Mouse (Mus musculus) thymus, postnatal 14 days (tissue): ENCODE data around the gene Sox1.

Source experiments
- DNase-seq: peaks from one replicate; pipeline ENCODE4 v3.0.0; 2021

Gene Sox1

DNA sequence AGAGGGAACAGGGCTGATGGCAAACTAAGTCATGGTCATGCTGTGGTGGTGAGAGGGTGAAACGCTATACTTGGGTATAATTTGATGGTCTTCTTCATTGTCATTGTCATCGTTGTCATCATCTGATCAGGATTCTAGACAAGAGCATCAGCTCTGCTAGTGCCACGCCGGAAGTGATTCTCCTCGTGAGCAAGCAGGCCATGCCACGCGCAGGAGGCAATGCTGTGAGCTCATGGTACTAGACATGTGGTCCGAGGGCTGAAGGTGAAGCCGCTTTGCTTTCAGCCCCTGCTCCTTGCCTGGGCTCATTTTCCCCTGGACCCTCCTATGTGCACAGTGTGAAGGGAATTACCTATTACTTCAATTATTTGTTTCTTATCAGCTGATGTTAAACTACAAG lies 32.3 kb downstream of the Sox1 start:
- DNase-seq: no peak

DNA sequence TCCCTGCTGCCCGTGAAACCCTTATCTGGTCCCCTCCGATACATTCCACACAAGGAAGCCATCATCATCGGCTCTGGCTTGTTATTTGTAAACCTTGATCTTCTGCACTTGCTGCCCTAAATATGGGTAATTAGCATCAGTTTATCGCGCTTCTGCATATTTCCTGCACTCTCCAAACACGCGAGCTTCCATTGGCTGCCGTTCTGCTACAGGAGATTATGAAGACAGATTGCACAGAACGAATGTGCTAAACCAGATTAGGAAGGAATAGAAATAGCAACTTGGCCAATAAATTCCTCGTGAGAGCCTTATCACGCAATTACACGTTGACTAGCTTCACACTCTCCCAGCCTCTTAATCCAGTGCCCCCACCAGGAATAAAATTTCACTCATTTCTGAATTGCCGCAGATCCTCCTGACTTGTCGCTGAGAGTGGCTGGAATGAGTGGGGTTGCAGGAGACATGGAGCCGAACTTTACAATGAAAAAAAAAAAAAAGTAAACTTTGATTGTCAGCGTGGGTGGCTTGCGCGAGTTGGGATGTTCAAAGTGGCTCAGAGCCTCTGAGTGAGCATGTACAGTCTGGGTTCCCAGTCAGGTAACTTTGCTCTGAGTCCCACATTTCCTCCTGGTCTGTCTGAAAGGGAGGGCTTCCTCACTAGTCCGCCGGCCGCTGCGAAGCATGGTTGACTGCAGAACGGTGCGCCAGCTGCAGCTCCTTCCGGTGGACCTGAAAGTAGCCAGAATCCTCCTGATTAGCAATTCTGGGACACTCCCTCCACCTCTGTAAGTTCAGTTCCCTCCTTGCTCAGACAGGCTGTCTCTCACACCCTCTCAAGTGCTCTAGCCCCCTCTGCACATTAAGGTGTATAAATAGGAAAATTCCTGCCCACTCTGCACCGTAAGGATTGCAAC lies 33.0 kb downstream of the Sox1 start:
- DNase-seq: no peak

DNA sequence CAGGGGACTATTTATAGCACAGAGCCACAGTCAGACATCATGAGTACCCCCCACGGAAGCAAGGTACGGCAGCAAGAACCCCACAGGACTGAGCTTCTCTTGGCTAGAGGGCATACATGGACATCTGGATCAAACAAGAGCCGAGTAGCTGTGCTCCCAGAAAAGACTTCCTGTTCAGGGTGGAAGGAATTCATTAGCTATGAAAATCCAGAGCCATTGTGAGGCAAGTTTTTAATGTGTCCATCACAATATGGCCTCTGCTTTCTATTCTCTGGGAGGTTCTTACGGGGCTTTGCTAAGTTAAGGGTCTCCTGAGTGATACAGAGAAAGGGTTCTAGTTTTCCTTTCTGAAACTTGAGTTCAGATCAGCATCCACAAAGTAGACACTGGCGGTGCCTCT lies 33.8 kb downstream of the Sox1 start:
- DNase-seq: no peak

DNA sequence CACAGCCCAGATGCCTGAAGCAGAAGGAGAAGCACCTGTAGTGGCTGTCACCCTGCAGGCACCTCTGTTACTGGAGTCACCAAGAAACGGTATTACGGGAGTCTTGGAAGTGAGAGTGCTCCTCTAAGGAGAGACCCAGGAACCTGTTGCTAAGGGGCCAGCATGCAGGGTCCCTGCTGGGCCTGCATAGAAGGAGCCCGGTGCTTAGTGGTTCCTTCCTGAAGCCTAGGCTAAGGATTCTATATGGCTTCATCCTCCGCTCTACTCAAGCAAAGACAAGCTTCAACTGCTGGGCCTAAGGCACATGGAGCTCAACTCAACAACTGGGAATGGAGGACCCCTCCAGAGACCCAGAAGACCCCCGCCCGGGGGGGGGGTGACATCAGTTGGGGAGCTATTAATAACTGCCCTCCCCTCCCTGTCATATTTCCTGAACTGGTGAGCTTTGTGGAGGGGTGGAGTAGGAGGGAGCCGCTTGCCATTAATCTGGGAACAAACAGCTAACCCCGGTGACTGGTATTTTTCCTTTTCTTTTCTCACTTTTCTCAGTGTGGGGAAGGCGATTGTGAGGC lies 34.6 kb downstream of the Sox1 start:
- DNase-seq: no peak

DNA sequence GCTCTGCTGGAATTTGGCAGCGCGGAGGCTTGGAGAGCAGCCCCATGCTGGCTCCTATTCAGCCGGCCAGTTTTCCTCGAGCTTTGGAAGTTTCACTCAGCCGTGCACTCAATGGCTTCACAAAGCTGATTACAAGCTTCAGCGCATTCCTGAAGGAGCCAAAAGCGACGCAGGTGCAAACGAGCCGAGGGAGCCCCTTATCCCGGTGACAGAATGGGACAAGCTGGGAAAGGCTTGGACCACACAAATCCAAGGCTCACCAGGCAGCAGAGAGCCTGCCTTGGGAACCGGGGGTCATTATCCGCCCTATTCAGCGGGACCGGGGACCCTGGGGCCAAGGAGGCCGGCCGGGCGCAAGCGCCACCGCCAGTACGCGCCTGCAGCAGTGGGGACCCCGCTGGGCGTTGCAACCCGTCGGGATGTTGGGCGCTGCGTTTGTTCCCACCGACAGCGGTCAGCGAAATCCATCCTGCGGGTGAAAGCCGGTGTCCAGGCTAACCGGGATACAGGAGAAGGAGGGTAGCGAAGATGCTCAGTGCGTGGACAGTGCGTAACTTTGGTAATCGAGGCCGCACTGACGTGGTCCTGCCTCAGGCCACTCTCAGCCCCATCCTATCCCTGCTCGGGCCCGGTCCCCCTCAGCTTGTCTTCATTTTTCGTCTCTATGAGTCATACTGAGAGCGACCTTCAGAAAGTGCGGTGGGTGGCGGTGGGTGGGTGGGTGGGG lies 35.2 kb downstream of the Sox1 start:
- no peak for DNase-seq

DNA sequence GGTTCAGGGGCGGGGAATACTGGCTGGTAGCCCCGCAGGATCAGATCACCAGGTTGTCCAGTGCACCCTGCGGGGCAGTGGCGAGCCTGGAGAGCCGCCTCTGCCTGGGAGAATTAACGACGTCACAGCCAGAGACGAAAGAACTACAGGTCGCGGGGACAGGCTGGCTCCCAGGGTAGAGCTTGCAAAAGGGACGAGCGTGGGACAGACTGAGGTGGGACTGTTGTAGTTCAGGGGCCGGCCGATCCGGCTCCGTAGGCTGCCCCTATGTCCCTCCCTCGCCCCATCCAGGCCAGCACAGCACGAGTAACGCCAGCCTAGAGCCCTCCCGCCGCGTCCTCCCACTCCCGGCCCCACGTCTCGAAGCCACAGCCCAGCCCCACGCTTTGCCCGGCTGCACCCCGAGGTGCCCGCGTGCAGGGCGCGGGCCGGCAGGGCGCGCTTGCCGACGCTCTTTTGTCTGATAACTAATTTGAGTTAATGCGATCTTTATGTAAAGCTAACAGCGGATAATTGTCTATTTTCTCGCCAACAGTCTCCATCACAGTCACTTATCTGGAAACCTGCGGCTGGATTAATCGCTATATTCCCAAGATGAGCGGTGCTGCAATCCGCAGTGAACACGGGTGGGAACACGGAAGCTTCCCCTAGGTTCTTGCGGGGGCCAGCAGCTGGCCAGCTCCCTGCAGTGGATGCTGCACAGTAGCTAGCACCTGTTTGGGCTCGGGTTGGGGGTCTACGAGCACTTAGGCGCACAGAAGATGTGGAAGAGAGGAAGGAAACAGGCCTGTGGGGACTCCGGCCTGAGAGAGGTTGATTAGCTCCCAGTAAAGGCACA lies 36.0 kb downstream of the Sox1 start:
- no peak for DNase-seq

DNA sequence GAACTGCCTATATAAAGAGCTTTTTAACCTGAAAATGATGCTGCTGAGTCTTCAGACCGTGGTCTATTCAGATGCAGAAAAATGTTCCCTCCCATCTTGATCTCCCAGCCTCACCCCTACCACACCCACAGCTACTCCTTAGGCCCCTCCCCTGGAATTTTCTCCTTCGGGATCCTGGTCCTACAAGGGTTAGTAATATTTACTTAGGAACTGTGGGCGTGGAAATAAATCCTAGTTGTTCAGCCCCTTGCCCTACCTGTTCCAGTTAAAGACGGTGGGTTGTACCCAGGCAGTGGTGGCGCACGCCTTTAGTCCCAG lies 36.6 kb downstream of the Sox1 start:
- no peak for DNase-seq

DNA sequence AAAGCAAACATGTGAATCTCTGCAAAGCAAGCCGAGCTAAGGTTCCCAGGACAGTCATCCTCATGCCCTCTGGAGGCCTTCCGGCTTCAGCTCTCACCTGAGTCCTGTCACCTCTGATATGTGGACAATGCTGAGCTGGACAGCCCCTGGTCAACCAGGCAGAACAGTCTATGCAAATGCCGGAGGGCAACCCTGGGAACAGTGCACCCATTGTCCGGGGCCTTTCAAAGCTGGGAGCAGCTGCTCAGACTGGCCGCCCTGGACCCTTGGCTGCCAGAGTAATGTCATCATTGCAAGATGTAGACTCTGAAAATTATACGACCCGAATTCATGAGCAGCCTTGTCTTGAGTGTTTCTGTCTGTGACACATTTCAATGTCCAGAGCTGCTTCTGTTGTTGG lies 37.5 kb downstream of the Sox1 start:
- no peak for DNase-seq

DNA sequence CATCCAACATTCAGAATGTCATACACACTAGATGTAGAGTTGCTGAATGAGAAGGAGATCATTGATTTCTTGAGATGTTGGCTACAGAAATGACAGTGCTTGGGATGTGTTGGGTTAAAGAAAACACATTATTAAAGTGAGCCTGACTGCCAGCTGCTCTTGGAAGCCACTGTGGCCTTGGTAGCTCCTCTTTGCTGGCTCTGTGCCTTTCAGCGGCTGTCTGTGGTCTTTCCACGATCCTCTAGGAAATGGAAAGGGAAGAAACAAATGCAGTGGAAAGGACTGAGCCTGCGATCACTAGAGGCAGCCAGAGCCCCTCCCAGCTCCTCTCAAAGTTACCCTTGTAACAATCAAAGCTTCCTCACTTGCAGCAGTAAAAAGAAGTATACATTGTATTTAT lies 39.7 kb downstream of the Sox1 start:
- DNase-seq: no peak

DNA sequence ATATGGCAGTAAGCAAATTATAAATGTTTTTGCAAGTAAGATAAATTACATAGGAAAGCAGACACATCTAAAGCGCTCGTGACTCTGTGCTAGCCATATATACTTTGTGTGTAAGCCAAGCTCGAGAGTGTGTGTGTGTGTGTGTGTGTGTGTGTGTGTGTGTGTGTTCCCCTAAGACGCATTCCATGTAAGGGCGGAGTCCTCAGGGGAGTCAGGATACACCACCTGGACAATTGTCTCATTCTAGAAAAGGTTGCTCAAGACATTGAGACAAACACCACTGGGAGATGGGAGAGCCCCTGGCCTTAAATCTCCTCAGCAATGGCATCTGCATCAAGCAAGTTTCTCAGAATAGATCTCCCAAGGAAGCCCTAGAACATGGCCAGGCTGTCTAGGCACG lies 42.9 kb downstream of the Sox1 start:
- no peak for DNase-seq

DNA sequence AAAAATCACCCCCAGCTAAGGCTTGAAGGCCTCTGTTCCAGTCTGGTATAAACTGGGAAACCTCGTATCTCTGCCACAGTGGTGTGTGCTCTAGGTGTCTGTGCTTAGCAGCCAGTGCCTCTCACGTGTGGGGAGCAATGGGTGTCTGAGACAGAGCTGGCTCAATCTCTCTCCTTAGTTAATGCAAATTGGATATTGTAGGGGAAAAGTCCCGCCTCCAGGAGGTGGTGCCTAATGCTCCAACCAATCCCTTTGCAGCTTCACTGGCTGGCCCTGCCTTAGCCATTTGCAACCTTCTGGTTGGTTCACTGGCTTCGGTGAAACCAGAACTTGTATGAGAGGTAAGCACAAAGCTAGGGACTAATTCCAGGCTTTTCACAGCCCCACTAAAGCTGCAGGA lies 43.9 kb downstream of the Sox1 start:
- DNase-seq: no peak

DNA sequence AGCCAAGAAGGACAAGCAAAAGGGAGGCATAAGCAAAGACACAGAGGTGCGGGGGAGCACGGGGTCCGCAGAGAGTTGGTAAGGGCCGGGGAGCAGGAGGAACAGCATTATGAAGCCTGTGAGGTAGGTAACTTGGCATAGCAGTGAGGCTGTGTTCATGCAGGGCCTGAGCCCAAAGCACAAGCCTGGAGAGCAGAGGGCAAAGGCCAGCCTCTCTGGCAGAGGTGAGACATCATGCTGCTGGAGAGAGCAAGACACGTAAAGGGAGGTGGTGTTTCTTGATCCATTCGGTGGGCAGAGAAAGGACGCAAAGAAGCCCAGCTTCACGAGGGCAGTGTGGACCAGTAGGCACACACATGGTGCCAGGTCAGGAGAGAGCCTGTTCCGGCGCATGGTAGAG lies 44.8 kb downstream of the Sox1 start:
- no peak for DNase-seq

DNA sequence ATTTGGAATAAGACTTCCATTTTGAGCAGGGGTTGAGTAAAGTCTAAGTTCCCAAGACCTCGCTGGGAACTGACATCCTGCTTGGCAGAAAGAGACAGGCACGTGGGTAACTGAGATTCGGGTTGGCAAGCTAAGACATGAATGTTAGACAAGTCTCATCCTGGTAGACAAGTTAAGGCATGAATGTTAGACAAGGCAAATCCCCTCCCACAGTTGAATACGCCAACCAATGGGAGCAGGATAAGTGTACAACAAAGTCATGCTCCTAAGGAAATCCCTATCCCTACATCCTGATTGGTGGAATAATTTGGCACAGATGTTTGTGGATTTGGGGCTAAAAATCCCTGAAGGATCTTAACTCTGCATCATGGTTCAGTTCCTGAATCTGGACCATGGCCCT lies 45.9 kb downstream of the Sox1 start:
- DNase-seq: no peak

DNA sequence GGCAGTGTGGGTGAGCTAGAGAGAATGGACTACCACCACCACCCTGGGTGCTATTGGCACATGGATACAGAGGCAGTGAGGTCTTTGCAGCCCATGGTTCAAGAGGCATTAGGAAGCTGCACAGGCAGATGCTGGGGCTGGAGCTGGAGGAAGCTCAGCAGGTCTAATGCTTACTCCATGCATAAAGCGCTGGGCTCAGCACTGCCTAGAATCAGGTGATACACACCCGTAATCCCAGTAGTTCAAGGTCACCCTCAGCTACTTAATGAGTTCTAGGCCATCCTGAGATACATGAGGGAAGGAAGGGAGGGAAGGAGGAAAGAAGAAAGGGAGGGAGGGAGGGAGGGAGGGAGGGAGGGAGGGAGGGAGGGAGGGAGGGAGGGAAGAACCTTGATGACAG lies 50.2 kb downstream of the Sox1 start:
- DNase-seq: no peak

DNA sequence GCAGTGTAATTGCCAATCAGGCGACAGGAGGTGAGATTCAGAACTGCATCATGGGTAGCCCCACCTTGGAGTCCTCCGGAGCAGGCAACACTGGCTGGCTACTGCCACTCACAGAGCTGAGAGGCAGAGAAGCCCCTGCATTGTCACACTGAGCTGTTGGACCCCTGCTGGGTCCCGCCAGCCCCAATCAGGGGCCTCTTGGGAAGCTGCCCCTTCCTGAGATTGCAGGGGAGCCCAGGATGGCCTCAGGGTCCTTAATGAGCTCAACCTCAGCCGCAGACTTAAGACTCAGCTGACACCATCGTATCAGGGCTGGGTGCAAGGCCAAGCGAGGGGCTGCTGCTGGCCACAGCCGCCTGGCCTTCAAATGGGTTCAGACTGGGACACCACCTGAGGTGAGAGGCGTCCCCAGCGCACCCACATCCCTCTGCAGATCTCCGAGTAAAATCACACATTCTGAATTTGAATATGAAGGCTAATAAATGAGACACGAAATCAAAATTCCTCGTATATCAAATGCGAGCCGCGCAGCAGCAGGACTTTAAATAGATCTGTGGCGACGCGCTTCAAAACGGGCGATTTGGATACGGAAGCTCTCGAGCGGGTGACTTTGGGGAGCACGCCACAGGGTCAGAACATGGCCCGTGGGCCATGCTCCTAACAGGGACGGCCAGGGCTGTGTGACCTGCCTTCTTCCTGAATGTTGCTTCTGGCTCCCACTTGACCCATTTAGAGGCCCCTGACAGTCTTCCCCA lies 51.0 kb downstream of the Sox1 start:
- no peak for DNase-seq
